Comparison of ENCODE assay signal across 8 mouse cellular contexts in genomic region chr19:32903454-32904108, GRCm38 (mm10).
DNase-seq lines count a peak whose midpoint lies in the region; ATAC-seq lines count a peak whose summit lies in the region.

No protein-coding gene starts in this region.

- no peak overlapping the region for H3K9ac ChIP-seq in intestine, embryonic 16.5 days (ENCODE audit: low read depth, low read length)
- H3K9ac ChIP-seq in intestine, embryonic 15.5 days, result no peak overlapping the region

- H3K4me1 ChIP-seq in intestine, embryonic 16.5 days (ENCODE audit: control insufficient read depth, insufficient read depth, low read length), result peaks cover 7% of the 10 kb centered on the region
- 0 out of 2 replicates have a peak, but pooled peaks cover 10% of the 10 kb centered on the region for H3K4me1 ChIP-seq in intestine, embryonic 15.5 days (replicated peaks)

- 42% methylated on average over 7 of the region's 7 CpGs for WGBS in intestine, embryonic 16.5 days
- 43% methylated on average over 7 of the region's 7 CpGs for WGBS in intestine, embryonic 15.5 days

- H3K27ac ChIP-seq in intestine, embryonic 16.5 days (ENCODE audit: low read length), result no peak overlapping the region
- H3K27ac ChIP-seq in intestine, embryonic 15.5 days, result no peak overlapping the region

- H3K36me3 ChIP-seq in intestine, embryonic 16.5 days (ENCODE audit: control insufficient read depth, insufficient read depth, low read length), result no peaks in the 10 kb centered on the region
- no peaks in the 10 kb centered on the region for H3K36me3 ChIP-seq in intestine, embryonic 15.5 days

- H3K4me2 ChIP-seq in intestine, embryonic 16.5 days (ENCODE audit: low read depth, low read length), result no peak overlapping the region
- no peak overlapping the region for H3K4me2 ChIP-seq in intestine, embryonic 15.5 days (replicated peaks)

- H3K4me3 ChIP-seq in intestine, embryonic 16.5 days (ENCODE audit: low read length), result no peak overlapping the region
- H3K4me3 ChIP-seq in intestine, embryonic 15.5 days (replicated peaks), result no peak overlapping the region

- no peaks in the 10 kb centered on the region for H3K27me3 ChIP-seq in intestine, embryonic 16.5 days (replicated peaks; ENCODE audit: control insufficient read depth, insufficient read depth, low read length)
- H3K27me3 ChIP-seq in intestine, embryonic 15.5 days (replicated peaks), result no peaks in the 10 kb centered on the region

- DNase-seq in NIH3T3 (ENCODE audit: low read depth), result peak; percentile 94
- peak; percentile 32 to 40 for DNase-seq in lung, postnatal 4 days
- no peak for DNase-seq in frontal cortex, postnatal 14 days (ENCODE audit: low spot score in 2 of 2)
- no peak for DNase-seq in cerebellum, postnatal 36 days
- DNase-seq in layer of hippocampus, postnatal 25 days (ENCODE audit: extremely low spot score in 1 of 2, low spot score in 1 of 2), result no peak

- ATAC-seq in intestine, embryonic 16.5 days, result peak; percentile 34; the same call in 1 of the 2 replicates
- no peak for ATAC-seq in intestine, embryonic 15.5 days
- ATAC-seq in granulocyte monocyte progenitor cell, adult 5-6 weeks (replicated peaks; ENCODE audit: poor library complexity, severe bottlenecking), result peak; percentile 79

- no peaks in the 10 kb centered on the region for H3K9me3 ChIP-seq in intestine, embryonic 16.5 days (ENCODE audit: control insufficient read depth, low read length)
- no peaks in the 10 kb centered on the region for H3K9me3 ChIP-seq in intestine, embryonic 15.5 days

Comparison
In these comparisons a context has a peak if more than half of its experiments do, and no peak if none do; other contexts are left out.
1. DNase-seq: peak in NIH3T3 (single experiment) and lung, postnatal 4 days (2 of 2); none in frontal cortex, postnatal 14 days (0 of 2), cerebellum, postnatal 36 days (0 of 2) and layer of hippocampus, postnatal 25 days (0 of 2).